Mouse (Mus musculus): ENCODE measurements around the gene Arhgap15. TPM values are rescaled to one million over a fixed set of nuclear protein-coding genes. Genes with fewer than 3 reads are reported as not detected.

Gene Arhgap15
- 3.4 TPM for polyA plus RNA-seq (2014; fragmentation: Illumina TruSeq; extraction: RNeasy Lipid Tissue Mini Kit (QIAGEN cat#74804); ENCODE audit: low read depth, low replicate concordance)

GRCm38 (mm10) chr2:43748287-43748983 is at the start of gene Arhgap15:
Gene Arhgap15, plus strand, starts transcription at chr2:43748824.

Other genes starting within 250 kb of the Arhgap15 start
- 0.16 TPM for gene Kynu, start 193.5 kb upstream of the Arhgap15 start, polyA plus RNA-seq (2014; fragmentation: Illumina TruSeq; extraction: RNeasy Lipid Tissue Mini Kit (QIAGEN cat#74804); ENCODE audit: low read depth, low replicate concordance)